Mouse (Mus musculus) neural tube, embryonic 13.5 days (tissue): ENCODE measurements at regions not wholly inside any gene's neighbourhood (a gene's known extent, or its start where the extent isn't known, plus 50 kb on each side); places are given as distances from the start of the nearest gene placed in this dataset.

Experiments used
- ATAC-seq: fragments of 200-750 bp; cut with Nextera tagmentation; 2 replicates; pipeline ENCODE4 v1.8.0; 2017; ENCODE audit warnings: low read depth, mild to moderate bottlenecking, moderate TSS enrichment, moderate library complexity
- H3K27ac ChIP-seq: fragments of 300-500 bp; sonication (generic); replicated peaks from 2 replicates; pipeline ENCODE4 v1.5.1; 2015; ENCODE audit warnings: moderate library complexity, mild to moderate bottlenecking, inconsistent platforms
- H3K27me3 ChIP-seq: fragments of 300-500 bp; sonication (generic); 2 replicates; pipeline ENCODE4 v1.6.1; 2015; ENCODE audit warnings: mild to moderate bottlenecking, inconsistent platforms
- H3K36me3 ChIP-seq: fragments of 300-500 bp; sonication (generic); 2 replicates; pipeline ENCODE4 v1.6.1; 2015; ENCODE audit warnings: mild to moderate bottlenecking, inconsistent platforms
- H3K4me1 ChIP-seq: fragments of 300-500 bp; sonication (generic); replicated peaks from 2 replicates; pipeline ENCODE4 v1.6.1; 2015; ENCODE audit warnings: inconsistent platforms
- H3K4me2 ChIP-seq: fragments of 300-500 bp; sonication (generic); 2 replicates; pipeline ENCODE4 v1.6.1; 2015; ENCODE audit warnings: inconsistent platforms, mild to moderate bottlenecking, moderate library complexity
- H3K4me3 ChIP-seq: fragments of 300-500 bp; sonication (generic); 2 replicates; pipeline ENCODE4 v1.5.1; 2015; ENCODE audit warnings: mild to moderate bottlenecking, inconsistent platforms
- H3K9ac ChIP-seq: fragments of 300-500 bp; sonication (generic); 2 replicates; pipeline ENCODE4 v1.6.1; 2015; ENCODE audit warnings: moderate library complexity, mild to moderate bottlenecking, inconsistent platforms
- H3K9me3 ChIP-seq: fragments of 300-500 bp; sonication (generic); 2 replicates; pipeline ENCODE4 v1.6.1; 2016; ENCODE audit warnings: inconsistent platforms
- WGBS: fragments of 180-500 bp; shearing (Covaris S2); methylation state at CpG from one replicate; pipeline ENCODE4 v1.1.7; 2015; 5-methylcytosine and 5-hydroxymethylcytosine counted together

DNA sequence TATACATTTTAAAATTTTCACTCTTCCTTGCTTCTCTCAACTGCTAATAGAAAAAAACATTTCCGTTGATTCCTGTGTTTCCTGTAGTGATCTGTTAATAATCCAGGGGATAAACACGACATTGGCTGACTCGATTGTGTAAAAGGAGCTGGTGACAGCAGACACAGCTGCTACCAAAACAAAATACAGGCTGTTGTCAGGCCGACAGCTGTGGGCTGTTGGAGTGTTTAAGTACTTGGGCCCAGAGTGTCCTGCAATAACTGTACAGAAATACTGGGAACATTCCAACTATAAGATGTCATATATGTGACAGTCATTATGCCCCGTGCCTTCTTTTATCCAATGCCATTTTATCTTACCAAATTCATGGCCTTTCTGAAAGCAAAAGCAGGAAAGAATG lies 489.9 kb downstream of the D3Ertd751e start:
- 87% methylated on average over 5 of the region's 5 CpGs for WGBS
- no peaks in the 10 kb centered on the region for H3K9me3 ChIP-seq
- no peaks in the 10 kb centered on the region for H3K27me3 ChIP-seq
- no peak overlapping the region for H3K4me3 ChIP-seq
- H3K9ac ChIP-seq, result no peak overlapping the region
- no peak for ATAC-seq
- no peak overlapping the region for H3K4me2 ChIP-seq
- no peak overlapping the region for H3K27ac ChIP-seq
- no peaks in the 10 kb centered on the region for H3K36me3 ChIP-seq
- H3K4me1 ChIP-seq, result no peaks in the 10 kb centered on the region

- H3K27ac ChIP-seq, result no peak overlapping the region
- no peaks in the 10 kb centered on the region for H3K9me3 ChIP-seq
- no peaks in the 10 kb centered on the region for H3K4me1 ChIP-seq
- WGBS, result 77% methylated on average over 3 of the region's 3 CpGs
- ATAC-seq, result no peak
- H3K36me3 ChIP-seq, result no peaks in the 10 kb centered on the region
- H3K27me3 ChIP-seq, result no peaks in the 10 kb centered on the region
- no peak overlapping the region for H3K9ac ChIP-seq
- no peak overlapping the region for H3K4me3 ChIP-seq
- H3K4me2 ChIP-seq, result no peak overlapping the region
Measured at GRCm38 (mm10) chr3:42233756-42234155, 491.3 kb downstream of the D3Ertd751e start.

- no peak overlapping the region for H3K4me2 ChIP-seq
- H3K4me1 ChIP-seq, result no peaks in the 10 kb centered on the region
- H3K36me3 ChIP-seq, result no peaks in the 10 kb centered on the region
- no peak overlapping the region for H3K27ac ChIP-seq
- 88% methylated on average over 1 of the region's 1 CpGs for WGBS
- H3K4me3 ChIP-seq, result no peak overlapping the region
- ATAC-seq, result no peak
- H3K27me3 ChIP-seq, result no peaks in the 10 kb centered on the region
- H3K9ac ChIP-seq, result no peak overlapping the region
- no peaks in the 10 kb centered on the region for H3K9me3 ChIP-seq
Measured at GRCm38 (mm10) chr3:42235515-42235914, 493.1 kb downstream of the D3Ertd751e start.
